Comparison of ENCODE assay signal across 8 mouse cellular contexts in the genomic region with DNA sequence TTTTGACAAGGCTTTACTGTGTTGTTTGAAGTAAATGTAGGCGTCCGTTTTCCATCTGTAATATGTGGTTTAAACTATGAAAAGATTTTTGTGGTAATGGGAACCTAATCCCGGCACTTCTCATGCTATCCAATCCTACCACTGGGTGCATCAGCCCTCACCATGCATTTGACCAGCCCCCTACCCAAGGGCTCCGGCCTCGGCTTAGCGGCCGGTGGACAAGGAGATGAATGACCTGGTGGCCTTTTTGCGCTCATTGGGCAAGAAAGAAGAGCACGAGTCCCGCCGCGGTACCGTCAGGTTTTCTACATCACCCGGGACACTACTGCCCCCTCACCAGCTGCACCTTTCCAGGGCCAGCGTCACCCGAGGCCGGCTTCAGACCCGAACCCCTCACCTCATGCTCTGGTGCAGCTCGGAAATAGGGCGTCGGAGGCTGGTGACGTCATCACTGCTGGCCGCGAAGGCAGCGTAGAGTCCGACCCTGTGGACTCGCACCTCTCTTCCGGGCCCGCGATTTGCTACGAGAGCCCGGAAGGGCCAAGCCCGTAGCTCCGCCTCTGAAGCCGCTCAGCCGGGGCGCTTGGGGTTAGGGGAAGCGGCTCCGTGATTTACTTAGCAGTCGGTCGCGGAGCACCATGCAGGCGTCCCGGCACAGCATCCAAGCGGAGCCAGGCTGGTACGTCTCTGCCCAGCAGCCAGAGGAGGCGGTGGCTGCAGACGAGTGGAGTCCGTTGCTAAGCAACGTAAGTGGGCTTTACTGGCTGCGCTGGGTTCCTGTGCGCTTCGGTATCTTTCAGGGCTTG. TPM values are rescaled to one million over a fixed set of nuclear protein-coding genes. Genes with fewer than 3 reads are reported as not detected.
DNase-seq lines count a peak whose midpoint lies in the region; TF ChIP-seq lines count a peak whose summit lies in the region.

A gene (minus strand): TSS at position 424 of the 806 bp plus-strand sequence.
A gene (plus strand): TSS at position 493 of the 806 bp plus-strand sequence.

- peak within 1 kb of the TSS; percentile 91 for H3K4me3 ChIP-seq in gastrocnemius, adult 2 months
- peak within 1 kb of the TSS; percentile 99 for H3K4me3 ChIP-seq in megakaryocyte, embryonic 14.5 days (replicated peaks)

- peaks cover 43% of the 10 kb centered on the region for H3K36me3 ChIP-seq in megakaryocyte, embryonic 14.5 days (replicated peaks; ENCODE audit: low read length)

- peak; percentile 92 for DNase-seq in WW6 (ENCODE audit: low read depth, low spot score)
- peak; percentile 80 to 88 for DNase-seq in cerebellum, postnatal 4 days (ENCODE audit: low spot score in 2 of 2)
- peak; percentile 95 for DNase-seq in gastrocnemius, adult 2 months
- peak; percentile 81 for DNase-seq in hindlimb bud, embryonic 11.5 days (ENCODE audit: extremely low spot score, low read depth, low spot score)
- DNase-seq in left cerebral cortex, adult 8-10 months (ENCODE audit: low spot score in 2 of 2) = peak; percentile 86 to 92
- peak; percentile 95 to 96 for DNase-seq in right cerebral cortex, postnatal 10 days (ENCODE audit: low spot score in 2 of 2)
- DNase-seq in urinary bladder, postnatal 25 days (ENCODE audit: low spot score) = peak; percentile 84

- peak within 1 kb of the TSS; percentile 91 for H3K27ac ChIP-seq in gastrocnemius, adult 2 months

- H3K9me3 ChIP-seq in megakaryocyte, embryonic 14.5 days = no peaks in the 10 kb centered on the region

- H3K4me1 ChIP-seq in megakaryocyte, embryonic 14.5 days = peaks cover 53% of the 10 kb centered on the region

- intact Hi-C loops in gastrocnemius, adult 2 months (cut with DNase I) = loop anchor here (2.0 kb wide), 2 partner anchors 38 to 174 kb away; a partner anchor contains a TSS

- H3K27me3 ChIP-seq in megakaryocyte, embryonic 14.5 days (replicated peaks) = no peaks in the 10 kb centered on the region

- TF ChIP-seq CTCF in gastrocnemius, adult 2 months (IDR thresholded peaks at IDR 0.05) = peak; percentile 2; the same call in 1 of the 2 replicates

RNA-seq across cellular contexts. Expression of the first gene that starts in this region (rescaled TPM):
- 1 to 10 TPM; 8.5 to 8.6 TPM for total RNA-seq in gastrocnemius, adult 2 months (2021)
- total RNA-seq in left cerebral cortex, adult 8-10 months (2022) = 10 to 100 TPM; 11.2 to 16.5 (median 13.6) TPM
- polyA plus RNA-seq in megakaryocyte, embryonic 14.5 days (2012; ENCODE audit: insufficient read depth, low replicate concordance) = 0.54 TPM in 1 of 2 replicates, not detected in the other

RNA-seq across cellular contexts. Expression of the second gene that starts in this region (rescaled TPM):
- total RNA-seq in gastrocnemius, adult 2 months (2021) = 1 to 10 TPM; 1.7 to 3.6 TPM
- total RNA-seq in left cerebral cortex, adult 8-10 months (2022) = 10 to 100 TPM; 15.8 to 17.1 (median 16.6) TPM
- 2.8 TPM in 1 of 2 replicates, not detected in the other for polyA plus RNA-seq in megakaryocyte, embryonic 14.5 days (2012; ENCODE audit: insufficient read depth, low replicate concordance)

Comparison
In these comparisons a context has a peak if more than half of its experiments do, and no peak if none do; other contexts are left out.
1. Peak in every context shown above with its lines: DNase-seq, H3K4me3 ChIP-seq and H3K27ac ChIP-seq.